Mouse (Mus musculus) urinary bladder, postnatal 14 days (tissue): ENCODE measurements around the gene Etl4.

Experiments
- DNase-seq: peaks from one replicate; pipeline ENCODE4 v3.0.0; 2021; ENCODE audit warnings: low spot score

Gene Etl4

GRCm38 (mm10) chr2:19909171-19909899 lies at the start of gene Etl4:
Gene Etl4 (plus strand): TSS chr2:19909780.
- DNase-seq, result peak; percentile 9

GRCm38 (mm10) chr2:19869167-19869566 lies 40.4 kb upstream of the Etl4 start:
- DNase-seq, result no peak

- no peak for DNase-seq
These were observed 37.7 kb upstream of the Etl4 start for GRCm38 (mm10) chr2:19871881-19872280.

GRCm38 (mm10) chr2:19890875-19891274 lies 18.7 kb upstream of the Etl4 start:
- DNase-seq, result no peak

GRCm38 (mm10) chr2:19909900-19910780 lies 560 bp downstream of the Etl4 start:
- DNase-seq, result no peak

- DNase-seq, result no peak
These were observed 1.2 kb downstream of the Etl4 start for GRCm38 (mm10) chr2:19910781-19911175.

- peak; percentile 54 for DNase-seq
These were observed 9.6 kb downstream of the Etl4 start for GRCm38 (mm10) chr2:19919190-19919589.

- no peak for DNase-seq
These were observed 20.4 kb downstream of the Etl4 start for GRCm38 (mm10) chr2:19930009-19930408.

GRCm38 (mm10) chr2:19933836-19934235 lies 24.3 kb downstream of the Etl4 start:
- DNase-seq, result no peak

GRCm38 (mm10) chr2:19945205-19945604 lies 35.6 kb downstream of the Etl4 start:
- no peak for DNase-seq

- no peak for DNase-seq
These were observed 43.4 kb downstream of the Etl4 start for GRCm38 (mm10) chr2:19953028-19953427.

GRCm38 (mm10) chr2:19966445-19966844 lies 56.9 kb downstream of the Etl4 start:
- DNase-seq, result no peak

GRCm38 (mm10) chr2:20037671-20038070 lies 128.1 kb downstream of the Etl4 start:
- no peak for DNase-seq

GRCm38 (mm10) chr2:20072377-20072776 lies 162.8 kb downstream of the Etl4 start:
- no peak for DNase-seq

GRCm38 (mm10) chr2:20076118-20076796 lies 166.7 kb downstream of the Etl4 start:
- DNase-seq, result no peak

GRCm38 (mm10) chr2:20084781-20085180 lies 175.2 kb downstream of the Etl4 start:
- no peak for DNase-seq

- DNase-seq, result no peak
These were observed 195.9 kb downstream of the Etl4 start for GRCm38 (mm10) chr2:20105456-20105855.

- no peak for DNase-seq
These were observed 202.1 kb downstream of the Etl4 start for GRCm38 (mm10) chr2:20111703-20112102.

GRCm38 (mm10) chr2:20125914-20126313 lies 216.3 kb downstream of the Etl4 start:
- no peak for DNase-seq

- no peak for DNase-seq
These were observed 222.2 kb downstream of the Etl4 start for GRCm38 (mm10) chr2:20131792-20132191.

GRCm38 (mm10) chr2:20138426-20138825 lies 228.8 kb downstream of the Etl4 start:
- no peak for DNase-seq

- no peak for DNase-seq
These were observed 235.8 kb downstream of the Etl4 start for GRCm38 (mm10) chr2:20145368-20145767.

GRCm38 (mm10) chr2:20167073-20167472 lies 257.5 kb downstream of the Etl4 start:
- no peak for DNase-seq
